Mouse (Mus musculus) B cell, adult 2 months (primary cell): ENCODE data around the gene Slc16a14.
A peak's percentile ranks its signal among the peaks of the same experiment; 100 is the strongest.
"Not testable (repeated sequence)": the region's sequence is repeated elsewhere in the genome, so short reads cannot be mapped to it uniquely, and the experiment has no call there.

Experiments used
- DNase-seq, 2 experiments: peaks; one replicate each; pipeline ENCODE4 v3.0.0; 2022

Gene Slc16a14

GRCm38 (mm10) chr1:84934503-84935333, at the start of gene Slc16a14:
Gene Slc16a14 (minus strand): TSS chr1:84935134.
- DNase-seq, result no peak

DNA sequence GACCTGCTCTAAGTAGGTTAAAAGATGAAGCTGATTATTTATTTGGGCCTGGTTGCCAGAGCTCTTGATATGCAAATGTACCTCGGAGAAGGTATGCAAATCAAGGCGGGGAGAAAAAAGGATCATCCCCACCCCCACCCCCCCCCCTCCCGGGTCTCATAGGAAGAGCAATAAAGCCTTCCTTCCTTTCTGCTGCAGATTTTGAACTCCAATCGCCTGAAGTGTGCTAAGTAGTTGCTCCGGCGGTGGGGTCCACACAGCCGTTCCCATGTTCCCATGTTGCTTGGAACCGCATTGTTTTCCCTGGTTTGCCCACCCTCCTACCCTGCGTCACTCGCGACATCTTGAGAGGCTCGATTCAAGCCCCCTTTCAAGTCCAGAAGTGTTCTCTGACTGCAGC, 26.8 kb upstream of the Slc16a14 start:
- DNase-seq, result not testable (repeated sequence)

DNA sequence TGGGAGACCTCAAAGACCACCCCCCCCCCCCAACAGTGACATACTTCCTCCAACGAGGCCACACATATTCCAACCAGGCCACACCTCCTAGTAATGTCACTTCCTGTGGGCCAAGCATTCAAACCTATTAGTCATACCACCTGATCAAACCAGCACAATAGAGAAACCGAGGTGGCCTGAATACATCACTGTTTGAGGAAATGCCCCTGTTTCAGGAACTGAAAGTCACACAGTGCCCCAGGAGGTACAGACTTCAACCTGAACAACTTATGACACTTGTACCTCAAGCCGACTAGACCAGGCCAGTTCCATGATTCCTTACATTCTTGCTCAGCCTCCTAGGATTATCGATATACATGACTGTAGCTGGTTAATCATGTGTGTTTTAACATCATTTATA, 22.8 kb upstream of the Slc16a14 start:
- not testable (repeated sequence) for DNase-seq

DNA sequence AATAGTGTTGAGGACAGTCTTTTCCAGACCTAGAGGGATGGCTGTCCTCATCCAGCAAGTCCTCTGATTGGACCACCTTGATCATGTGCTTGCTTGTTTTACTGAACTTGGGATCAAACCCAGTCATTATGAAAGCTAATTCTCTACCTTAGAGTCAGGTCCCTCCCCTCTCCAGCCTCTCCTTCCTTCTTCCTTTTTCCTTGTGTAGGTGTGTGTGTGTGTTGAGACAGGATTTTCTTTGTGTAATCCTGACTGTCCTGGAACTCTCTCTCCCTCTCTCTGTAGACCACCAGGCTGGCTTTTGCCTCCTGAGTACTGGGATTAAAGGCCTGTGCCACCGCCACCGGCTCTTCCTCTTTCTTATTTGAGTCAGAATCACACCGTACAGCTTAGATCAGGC, 21.8 kb upstream of the Slc16a14 start:
- DNase-seq, result peak in 1 of 2 experiments; percentile 6

DNA sequence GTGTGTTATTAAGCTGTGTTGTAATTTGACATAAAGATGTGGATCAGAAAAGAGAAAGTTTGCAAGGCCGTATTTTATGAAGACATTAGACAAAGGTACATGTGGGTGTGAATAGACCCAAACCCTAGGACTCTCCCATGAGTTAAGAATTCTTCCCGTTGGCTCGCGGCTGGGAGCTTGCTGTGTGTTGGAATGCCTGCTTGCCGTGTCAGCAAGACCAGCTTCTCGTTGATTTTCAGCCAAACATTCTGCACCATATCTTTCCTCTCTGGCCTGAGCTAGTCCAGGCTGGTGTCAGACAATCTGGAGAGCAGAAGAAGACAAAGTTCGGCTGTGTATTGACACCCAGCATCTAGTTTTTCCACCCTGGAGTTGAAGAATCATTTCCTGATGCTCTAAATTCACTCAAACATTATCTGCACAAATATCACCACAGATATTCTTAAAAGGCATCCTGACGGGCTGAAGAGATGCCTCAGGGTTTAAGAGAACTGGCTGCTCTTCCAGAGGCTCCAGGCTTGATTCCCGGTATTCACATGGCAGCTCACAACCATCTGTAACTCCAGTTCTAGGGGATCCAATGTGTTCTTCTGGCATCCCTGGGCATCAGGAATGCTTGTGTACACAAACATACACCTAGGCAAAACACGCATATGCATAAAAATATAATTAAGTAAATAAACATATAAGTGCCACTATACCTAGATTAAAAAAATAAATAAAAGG, 17.7 kb upstream of the Slc16a14 start:
- no peak for DNase-seq

DNA sequence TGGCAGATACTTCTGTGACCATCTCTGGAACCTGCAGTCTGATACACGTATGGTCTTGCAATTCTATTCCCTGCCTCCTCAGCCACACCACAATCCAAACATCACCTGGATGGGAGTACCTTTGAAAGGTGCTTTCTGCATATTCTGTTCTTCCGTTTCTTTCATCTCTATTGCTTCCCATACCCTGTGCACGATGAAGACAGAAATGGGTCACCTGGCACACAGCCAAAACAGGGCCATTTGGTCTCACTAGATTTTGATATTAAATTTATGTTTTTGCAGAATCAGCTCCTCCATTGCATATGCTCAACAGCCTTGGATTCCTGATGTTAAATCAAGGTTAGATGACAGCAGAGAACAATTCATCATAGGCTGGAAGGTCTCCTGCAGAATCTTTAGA, 16.6 kb upstream of the Slc16a14 start:
- no peak for DNase-seq

GRCm38 (mm10) chr1:84947390-84947789, 12.5 kb upstream of the Slc16a14 start:
- no peak for DNase-seq

DNA sequence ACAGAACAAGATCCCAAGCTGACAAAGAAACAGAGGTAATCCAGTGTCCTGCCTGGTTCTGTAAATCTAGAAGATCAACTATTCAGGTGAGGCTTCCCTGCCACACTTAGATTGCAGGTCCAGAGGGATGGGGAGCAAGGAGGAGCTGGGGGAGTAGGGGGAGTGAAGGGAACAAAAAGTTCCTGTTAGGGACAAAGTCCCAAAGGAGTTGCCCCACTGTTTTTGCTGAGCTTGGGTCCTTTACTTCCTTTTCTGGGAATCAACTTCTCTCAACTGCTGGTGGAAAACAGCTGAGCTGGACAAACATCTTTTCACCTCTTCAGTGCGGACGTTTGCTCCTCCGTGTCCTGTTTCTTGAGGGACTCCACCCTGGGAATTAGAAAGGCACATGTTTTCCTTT, 11.0 kb upstream of the Slc16a14 start:
- no peak for DNase-seq

DNA sequence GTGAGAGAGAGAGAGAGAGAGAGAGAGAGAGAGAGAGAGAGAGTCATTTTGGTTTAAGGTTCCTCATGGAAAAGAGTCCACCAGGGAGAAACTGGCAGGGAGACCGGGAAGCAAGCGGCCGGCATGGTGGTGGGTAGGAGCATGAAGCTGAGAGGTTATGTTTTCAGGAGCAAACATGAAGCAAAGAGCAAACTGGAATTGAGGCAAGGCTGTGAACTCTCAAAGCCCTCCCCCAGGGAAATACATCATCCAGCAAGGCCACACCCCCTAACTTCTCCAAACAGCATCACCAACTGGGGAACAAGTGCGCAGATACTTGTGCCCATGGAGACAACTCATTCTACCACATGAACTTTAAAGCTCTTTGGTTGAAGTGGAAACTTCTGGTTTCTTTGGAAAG, 8.6 kb upstream of the Slc16a14 start:
- DNase-seq, result no peak

- no peak for DNase-seq
Measured at GRCm38 (mm10) chr1:84942666-84943065, 7.7 kb upstream of the Slc16a14 start.

DNA sequence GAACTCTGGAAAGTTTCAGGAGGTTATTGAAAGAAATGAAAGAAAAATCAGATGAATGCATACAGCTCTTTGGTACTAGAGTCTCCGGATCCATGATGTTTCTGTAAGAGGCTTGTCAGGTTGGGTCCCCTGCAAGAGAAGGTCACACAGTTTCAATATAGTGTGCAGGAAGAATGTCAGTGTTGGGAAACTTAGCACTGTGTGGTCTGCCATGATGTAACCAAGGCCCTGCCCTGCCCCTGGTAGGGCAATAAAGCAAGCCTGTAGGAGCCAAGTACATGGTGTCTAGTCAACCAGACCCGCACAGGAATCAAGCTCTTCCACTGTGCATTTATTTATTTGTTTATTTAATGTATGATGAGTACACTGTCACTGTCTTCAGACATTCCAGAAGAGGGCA, 5.4 kb upstream of the Slc16a14 start:
- no peak for DNase-seq

GRCm38 (mm10) chr1:84939466-84939865, 4.5 kb upstream of the Slc16a14 start:
- no peak for DNase-seq

DNA sequence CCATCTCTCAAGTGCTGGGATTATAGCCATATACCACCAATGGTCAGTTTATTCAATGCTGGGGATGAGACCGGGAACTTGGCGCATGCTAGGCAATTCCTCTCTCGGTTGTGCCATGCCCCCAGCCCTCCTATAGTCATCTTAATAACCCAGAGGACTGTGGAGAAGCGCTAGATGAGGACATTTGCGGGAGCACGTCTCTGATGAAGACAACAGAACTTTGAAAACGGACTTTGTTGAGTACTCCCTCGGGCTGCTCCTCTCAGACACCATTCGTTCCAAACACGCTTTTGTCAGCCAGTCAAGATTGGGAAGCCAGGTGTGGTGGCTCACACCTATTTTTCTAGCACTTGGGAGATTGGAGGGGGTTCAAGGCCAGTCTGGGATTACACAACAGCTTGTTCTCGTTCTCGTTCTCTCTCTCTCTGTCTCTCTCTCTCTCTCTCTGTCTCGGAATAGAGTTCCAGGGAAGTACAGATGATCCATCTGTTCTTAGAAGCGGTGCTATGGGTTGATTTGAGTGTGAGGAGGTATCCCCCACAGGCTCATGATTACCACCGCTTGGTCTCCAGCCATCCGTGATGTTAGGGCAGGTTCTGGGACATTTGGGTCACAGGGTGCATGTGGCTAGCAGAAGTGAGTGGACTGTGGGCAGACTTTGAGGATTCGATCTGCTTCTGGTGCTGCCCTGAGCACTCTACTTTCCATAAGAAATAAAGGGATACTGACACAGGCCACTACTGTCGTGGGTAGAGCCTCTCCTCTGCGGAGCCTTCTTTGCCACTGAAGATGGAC, 2.0 kb upstream of the Slc16a14 start:
- DNase-seq, result no peak

DNA sequence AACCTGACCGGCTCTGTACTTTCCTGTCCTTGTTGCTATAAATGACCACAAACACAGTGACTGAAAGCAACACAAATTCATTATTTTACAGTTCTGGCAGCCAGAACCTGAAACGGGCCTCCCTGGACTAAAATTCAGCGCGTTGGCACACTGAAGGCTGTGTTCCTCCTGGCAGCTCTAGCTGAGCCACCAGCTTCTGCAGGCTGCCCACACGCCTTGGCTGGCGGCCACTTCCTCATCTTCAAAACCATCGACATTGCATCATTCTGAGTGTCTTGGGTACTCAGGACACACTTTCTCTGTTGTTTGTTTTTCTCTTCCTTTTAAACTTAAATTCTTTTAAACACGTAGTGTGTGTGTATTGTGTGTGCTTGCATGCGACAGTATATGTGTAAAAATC, 734 bp upstream of the Slc16a14 start:
- no peak for DNase-seq

- no peak for DNase-seq
Measured at GRCm38 (mm10) chr1:84934151-84934502, 807 bp downstream of the Slc16a14 start.

- DNase-seq, result peak; percentile 10 to 18
Measured at GRCm38 (mm10) chr1:84933472-84934150, 1.3 kb downstream of the Slc16a14 start.

- DNase-seq, result no peak
Measured at GRCm38 (mm10) chr1:84925599-84925998, 9.3 kb downstream of the Slc16a14 start.

- DNase-seq, result no peak
Measured at GRCm38 (mm10) chr1:84924134-84924533, 10.8 kb downstream of the Slc16a14 start.

GRCm38 (mm10) chr1:84923432-84923831, 11.5 kb downstream of the Slc16a14 start:
- DNase-seq, result no peak

- DNase-seq, result no peak
Measured at GRCm38 (mm10) chr1:84918865-84919264, 16.1 kb downstream of the Slc16a14 start.

- no peak for DNase-seq
Measured at GRCm38 (mm10) chr1:84915010-84915409, 19.9 kb downstream of the Slc16a14 start.

GRCm38 (mm10) chr1:84912571-84912970, 22.4 kb downstream of the Slc16a14 start:
- no peak for DNase-seq
